Mouse (Mus musculus) hindbrain, embryonic 16.5 days (tissue): ENCODE data around the gene Prf1. TPM values are rescaled to one million over a fixed set of nuclear protein-coding genes. Genes with fewer than 3 reads are reported as not detected.

ENCODE experiments used
- ATAC-seq: fragments of 200-750 bp; cut with Nextera tagmentation; 2 replicates; pipeline ENCODE4 v1.8.0; 2017; ENCODE audit warnings: moderate TSS enrichment, moderate library complexity
- H3K27ac ChIP-seq: fragments of 300-500 bp; sonication (generic); 2 replicates; pipeline ENCODE4 v1.5.1; 2014; ENCODE audit warnings: low read depth, mild to moderate bottlenecking, control low read depth, low read length, moderate library complexity
- H3K27me3 ChIP-seq: fragments of 300-500 bp; sonication (generic); replicated peaks from 2 replicates; pipeline ENCODE4 v1.6.1; 2014; ENCODE audit warnings: low read length; ENCODE audit not compliant: control insufficient read depth, insufficient read depth
- H3K36me3 ChIP-seq: fragments of 300-500 bp; sonication (generic); 2 replicates; pipeline ENCODE4 v1.6.1; 2014; ENCODE audit warnings: mild to moderate bottlenecking, low read length, moderate library complexity, mixed read lengths; ENCODE audit not compliant: control insufficient read depth, insufficient read depth
- H3K4me1 ChIP-seq: fragments of 300-500 bp; sonication (generic); 2 replicates; pipeline ENCODE4 v1.6.1; 2014; ENCODE audit warnings: low read depth, low read length; ENCODE audit not compliant: control insufficient read depth, insufficient read depth
- H3K4me2 ChIP-seq: fragments of 300-500 bp; sonication (generic); 2 replicates; pipeline ENCODE4 v1.6.1; 2014; ENCODE audit warnings: mild to moderate bottlenecking, low read length, control low read depth, moderate library complexity
- H3K4me3 ChIP-seq: fragments of 300-500 bp; sonication (generic); 2 replicates; pipeline ENCODE4 v1.5.1; 2014; ENCODE audit warnings: mild to moderate bottlenecking, low read length, control low read depth, moderate library complexity
- H3K9ac ChIP-seq: fragments of 300-500 bp; sonication (generic); 2 replicates; pipeline ENCODE4 v1.6.1; 2014; ENCODE audit warnings: low read depth, mild to moderate bottlenecking, control low read depth, low read length, moderate library complexity
- H3K9me3 ChIP-seq: fragments of 300-500 bp; sonication (generic); 2 replicates; pipeline ENCODE4 v1.6.1; 2014; ENCODE audit warnings: mild to moderate bottlenecking, low read length, moderate library complexity; ENCODE audit not compliant: control insufficient read depth
- WGBS: fragments of 180-500 bp; shearing (Covaris S2); extraction: QIAGEN DNeasy Blood & Tissue Kit; methylation state at CpG from one replicate; pipeline ENCODE4 v1.1.7; 2014; 5-methylcytosine and 5-hydroxymethylcytosine counted together
- polyA plus RNA-seq: library from polyadenylated mRNA; unstranded; fragments of >200 nt; fragmentation: Nextera tagmentation; extraction: Ambion mirVana; gene quantifications from 2 replicates; pipeline ENCODE4 v1.2.1, GENCODE M21; 2015

Prf1 gene
- polyA plus RNA-seq, 1 experiment from 2014 or later = not detected

- no peak overlapping the region for H3K9ac ChIP-seq
- no peaks in the 10 kb centered on the region for H3K36me3 ChIP-seq
- H3K4me1 ChIP-seq = no peaks in the 10 kb centered on the region
- no peak overlapping the region for H3K4me2 ChIP-seq
- H3K9me3 ChIP-seq = no peaks in the 10 kb centered on the region
- H3K27me3 ChIP-seq = peaks cover 2% of the 10 kb centered on the region; the same call in 1 of the 2 replicates
- no peak for ATAC-seq
- H3K27ac ChIP-seq = no peak overlapping the region
- WGBS = 95% methylated on average over 5 of the region's 5 CpGs
- no peak overlapping the region for H3K4me3 ChIP-seq
Observed at GRCm38 (mm10) chr10:61267378-61267777, 30.3 kb upstream of the Prf1 start.

DNA sequence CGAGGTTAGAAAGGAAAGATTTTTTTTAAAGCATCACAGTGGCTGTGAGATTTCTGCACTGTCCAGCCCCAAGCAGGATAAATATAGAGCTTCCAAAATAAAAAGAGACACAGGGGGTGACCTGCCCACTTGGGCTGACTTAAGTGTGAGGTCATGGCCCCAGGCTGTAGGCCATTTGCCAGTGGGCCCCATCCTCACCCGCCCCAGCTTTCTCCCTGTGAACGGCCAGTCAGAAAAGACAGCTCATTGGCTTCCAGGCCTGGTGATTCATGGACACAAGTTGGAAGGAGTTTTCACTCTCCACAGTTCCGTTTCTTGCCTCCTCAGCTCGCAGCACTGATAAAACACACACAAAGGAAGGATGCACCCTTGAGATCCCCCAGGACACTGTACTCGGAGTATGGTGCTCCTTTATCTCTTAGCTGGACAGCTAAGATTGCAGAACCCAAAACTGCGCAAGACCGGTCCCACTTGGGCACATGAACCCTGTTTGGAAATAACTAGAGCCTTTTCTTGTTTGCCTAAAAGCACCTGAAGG, 25.5 kb upstream of the Prf1 start:
- ATAC-seq = no peak
- Histone ChIP-seq H3K9ac (no peak overlapping the region), H3K36me3 (no peaks in the 10 kb centered on the region), H3K9me3 (no peaks in the 10 kb centered on the region), H3K4me3 (no peak overlapping the region), H3K27me3 (peaks cover 3% of the 10 kb centered on the region; the same call in 1 of the 2 replicates), H3K27ac (no peak overlapping the region), H3K4me1 (peaks cover 7% of the 10 kb centered on the region), H3K4me2 (no peak overlapping the region; the same call in 1 of the 2 replicates)
- WGBS = 65% methylated on average over 8 of the region's 8 CpGs

DNA sequence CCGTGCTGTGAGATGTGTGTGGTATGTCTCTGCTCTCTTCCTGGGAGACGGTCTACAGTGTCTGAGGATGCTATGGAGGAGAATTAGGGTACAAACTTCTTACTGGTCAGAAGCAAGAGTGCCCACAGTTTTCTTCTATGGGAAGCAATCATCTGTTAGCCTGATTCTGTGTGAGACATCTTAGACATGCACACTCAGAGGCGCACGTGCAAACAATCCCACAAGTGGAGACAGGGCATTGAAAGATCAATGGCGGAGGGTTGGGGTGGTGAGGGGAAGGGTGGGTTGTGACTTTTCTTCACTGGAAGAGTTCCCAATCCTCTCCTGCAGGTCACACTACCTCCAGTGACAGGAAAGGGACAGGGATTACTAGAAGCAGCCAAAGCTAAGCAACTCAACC, 25.0 kb upstream of the Prf1 start:
- WGBS = 43% methylated on average over 5 of the region's 5 CpGs
- Histone ChIP-seq H3K27ac (no peak overlapping the region), H3K4me3 (peak overlapping the region; percentile 59), H3K4me1 (peaks cover 7% of the 10 kb centered on the region), H3K9me3 (no peaks in the 10 kb centered on the region), H3K9ac (peak overlapping the region; percentile 69), H3K4me2 (peak overlapping the region; percentile 98), H3K27me3 (peaks cover 3% of the 10 kb centered on the region; the same call in 1 of the 2 replicates), H3K36me3 (no peaks in the 10 kb centered on the region)
- no peak for ATAC-seq

- Histone ChIP-seq H3K36me3 (no peaks in the 10 kb centered on the region), H3K4me1 (peaks cover 7% of the 10 kb centered on the region), H3K27ac (0 out of 2 replicates have a peak within 1 kb of the TSS, but pooled peaks have one; percentile 7), H3K9ac (peak within 1 kb of the TSS; percentile 69), H3K27me3 (peaks cover 3% of the 10 kb centered on the region; the same call in 1 of the 2 replicates), H3K4me2 (peak within 1 kb of the TSS; percentile 98), H3K9me3 (no peaks in the 10 kb centered on the region), H3K4me3 (peak within 1 kb of the TSS; percentile 59)
- peak; percentile 55 for ATAC-seq
- 2% methylated on average over 45 of the region's 75 CpGs for WGBS
Observed at GRCm38 (mm10) chr10:61273081-61273843, 24.4 kb upstream of the Prf1 start, which contains the start of gene Adamts14. TSS of gene Adamts14 (minus strand) at chr10:61273438.

DNA sequence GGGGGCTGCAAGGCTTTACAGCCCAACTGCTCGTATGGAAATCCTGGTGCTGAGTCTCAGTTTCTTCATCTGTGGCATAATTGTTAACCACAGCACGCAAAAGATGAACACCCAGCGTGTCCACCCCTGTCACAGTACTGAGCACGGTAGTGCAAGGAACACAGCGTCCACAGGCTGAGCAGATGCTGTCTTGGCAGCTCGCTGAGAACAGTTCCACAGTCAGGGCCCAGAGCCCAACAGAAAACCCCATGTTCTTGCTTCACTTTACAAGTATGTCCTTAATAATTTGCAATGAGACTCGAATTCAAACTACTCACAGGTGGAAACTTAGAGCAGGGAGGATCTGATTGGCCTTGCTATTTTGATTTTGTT, 23.8 kb upstream of the Prf1 start:
- Histone ChIP-seq H3K9me3 (no peaks in the 10 kb centered on the region), H3K27me3 (peaks cover 3% of the 10 kb centered on the region; the same call in 1 of the 2 replicates), H3K4me3 (peak overlapping the region; percentile 59), H3K27ac (no peak overlapping the region), H3K36me3 (no peaks in the 10 kb centered on the region), H3K4me2 (peak overlapping the region; percentile 98), H3K4me1 (peaks cover 7% of the 10 kb centered on the region), H3K9ac (no peak overlapping the region; the same call in 1 of the 2 replicates)
- ATAC-seq = no peak
- 38% methylated on average over 7 of the region's 7 CpGs for WGBS

DNA sequence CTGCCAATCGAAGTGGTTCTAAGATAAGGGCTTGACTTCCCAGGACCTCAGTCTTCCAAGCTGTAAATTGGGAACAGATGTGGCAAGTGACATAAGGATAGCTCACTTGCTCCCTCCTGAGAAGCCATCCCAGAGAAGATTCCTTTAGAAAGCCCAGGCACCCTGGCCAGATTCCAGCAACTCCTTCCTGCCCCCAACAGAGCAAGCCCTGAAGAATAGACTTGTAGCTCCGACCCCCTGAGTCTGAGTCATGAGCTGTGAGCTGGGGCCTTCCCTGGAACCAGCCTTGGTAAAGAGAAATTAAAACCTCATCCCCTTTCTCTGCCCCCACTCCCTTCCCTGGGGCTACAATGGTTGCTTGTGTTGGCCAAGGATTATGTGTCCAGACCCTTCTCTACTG, 23.1 kb upstream of the Prf1 start:
- no peak overlapping the region for H3K4me2 ChIP-seq
- peaks cover 7% of the 10 kb centered on the region for H3K4me1 ChIP-seq
- H3K27ac ChIP-seq = no peak overlapping the region
- H3K9me3 ChIP-seq = no peaks in the 10 kb centered on the region
- 66% methylated on average over 2 of the region's 2 CpGs for whole genome bisulfite sequencing
- H3K9ac ChIP-seq = no peak overlapping the region
- H3K4me3 ChIP-seq = no peak overlapping the region
- no peak for ATAC-seq
- no peaks in the 10 kb centered on the region for H3K36me3 ChIP-seq
- peaks cover 3% of the 10 kb centered on the region; the same call in 1 of the 2 replicates for H3K27me3 ChIP-seq

- H3K27me3 ChIP-seq = peaks cover 3% of the 10 kb centered on the region; the same call in 1 of the 2 replicates
- 3% methylated on average over 5 of the region's 5 CpGs for WGBS
Observed at GRCm38 (mm10) chr10:61275669-61276110, 21.9 kb upstream of the Prf1 start.

GRCm38 (mm10) chr10:61277051-61277450, 20.6 kb upstream of the Prf1 start:
- H3K9me3 ChIP-seq = no peaks in the 10 kb centered on the region
- no peak for ATAC-seq
- H3K4me3 ChIP-seq = no peak overlapping the region
- H3K27me3 ChIP-seq = peaks cover 3% of the 10 kb centered on the region; the same call in 1 of the 2 replicates
- H3K36me3 ChIP-seq = no peaks in the 10 kb centered on the region
- no peak overlapping the region for H3K4me2 ChIP-seq
- H3K27ac ChIP-seq = no peak overlapping the region
- H3K9ac ChIP-seq = no peak overlapping the region
- H3K4me1 ChIP-seq = peaks cover 7% of the 10 kb centered on the region
- 91% methylated on average over 6 of the region's 6 CpGs for WGBS

More at GRCm38 (mm10) chr10:61275669-61276110, 21.9 kb upstream of the Prf1 start:
- no peak overlapping the region for H3K9ac ChIP-seq
- H3K4me3 ChIP-seq = no peak overlapping the region
- no peaks in the 10 kb centered on the region for H3K36me3 ChIP-seq
- no peak overlapping the region for H3K27ac ChIP-seq
- no peaks in the 10 kb centered on the region for H3K9me3 ChIP-seq
- ATAC-seq = peak; percentile 59; the same call in 1 of the 2 replicates
- H3K4me1 ChIP-seq = peaks cover 7% of the 10 kb centered on the region
- no peak overlapping the region for H3K4me2 ChIP-seq
